Mouse (Mus musculus) megakaryocyte, adult 5-6 weeks (primary cell): ENCODE results near the gene Vti1b. TPM values are rescaled to one million over a fixed set of nuclear protein-coding genes. Genes with fewer than 3 reads are reported as not detected.
"Not testable (repeated sequence)": the region's sequence is repeated elsewhere in the genome, so short reads cannot be mapped to it uniquely, and the experiment has no call there.

Source experiments
- ATAC-seq: 2 replicates; pipeline ENCODE4 v1.8.0; 2016; ENCODE audit warnings: mild to moderate bottlenecking, inconsistent platforms; ENCODE audit not compliant: poor library complexity, severe bottlenecking
- total RNA-seq, 2 experiments: library from RNA; stranded (forward) in 1 of 2; stranded (reverse) in 1 of 2; fragments of 153-499, 151-499 nt in 1 of 2; fragments of 221-1000, 200-1000 nt in 1 of 2; gene quantifications; 2 replicates each; pipeline versions ENCODE4 v1.2.3 to v1.2.4; 2015 to 2017

Vti1b gene
- 17.5 and 17.7 TPM in 2 replicates for total RNA-seq (2015)
- total RNA-seq (2017) = 192 and 195 TPM in 2 replicates

GRCm38 (mm10) chr12:79172019-79172941 is at the start of gene Vti1b:
TSS of gene Vti1b (minus strand) at chr12:79172667.
- ATAC-seq = peak; percentile 94

GRCm38 (mm10) chr12:79217511-79217910 is 45.0 kb upstream of the Vti1b start:
- no peak for ATAC-seq

DNA sequence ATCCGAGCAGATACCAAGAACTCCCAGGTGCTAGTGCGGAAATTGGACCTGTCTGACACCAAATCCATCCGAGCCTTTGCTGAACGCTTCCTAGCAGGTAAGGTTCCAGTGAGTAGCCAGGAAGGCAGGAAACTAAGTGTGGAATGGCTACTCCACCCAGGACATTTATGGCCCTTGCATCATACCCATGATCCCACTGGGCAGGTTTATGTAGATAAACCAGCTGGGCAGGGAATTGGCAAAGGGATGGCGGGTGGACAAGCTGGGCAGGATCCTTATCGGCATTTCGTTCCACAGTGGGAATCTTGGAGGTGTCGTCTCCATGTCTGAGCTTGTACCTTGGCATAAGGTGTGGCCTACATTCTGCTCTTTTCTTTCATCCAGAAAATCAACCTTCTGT is 39.0 kb upstream of the Vti1b start:
- ATAC-seq = no peak

- peak; percentile 97 for ATAC-seq
These were observed 36.4 kb upstream of the Vti1b start, which contains the start of gene Rdh12 for GRCm38 (mm10) chr12:79208703-79209464. TSS of gene Rdh12 (plus strand) at chr12:79208914.

DNA sequence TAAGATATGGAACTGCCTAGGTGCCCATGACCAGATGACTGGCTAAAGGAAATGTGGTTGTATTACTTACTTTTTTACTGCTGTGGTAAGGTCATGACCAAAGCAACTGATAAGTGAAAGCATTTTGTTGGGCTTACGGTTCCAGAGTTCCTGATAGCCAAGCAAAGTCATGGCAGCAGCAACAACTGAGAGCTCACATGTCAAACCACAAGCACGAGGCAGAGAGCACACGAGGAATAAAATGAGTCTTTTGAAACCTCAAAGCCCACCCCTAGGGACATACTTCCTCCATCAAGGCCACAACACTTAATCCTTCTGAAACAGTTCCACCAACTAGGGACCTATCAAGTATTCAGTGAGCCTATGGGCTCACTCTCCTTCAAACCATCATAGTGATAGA is 29.4 kb upstream of the Vti1b start:
- ATAC-seq = no peak

DNA sequence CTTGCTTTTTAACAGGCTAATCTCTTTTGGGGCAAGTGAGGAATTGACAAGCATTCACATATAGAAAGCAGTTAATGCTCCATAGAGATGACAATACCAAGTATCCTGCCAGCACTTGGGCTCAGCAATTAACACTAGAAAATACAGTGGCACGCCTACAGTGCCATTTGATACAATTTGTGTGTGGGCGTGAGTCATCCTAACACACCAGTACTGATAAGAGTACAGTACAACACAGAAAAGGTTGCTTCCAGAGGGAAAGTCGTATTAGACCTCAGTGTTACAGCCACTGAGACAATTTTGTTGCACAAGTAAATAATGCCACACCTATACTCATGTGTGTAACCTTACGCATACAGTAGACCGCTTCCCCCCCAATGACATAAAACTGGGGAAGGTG is 24.6 kb upstream of the Vti1b start:
- ATAC-seq = no peak

DNA sequence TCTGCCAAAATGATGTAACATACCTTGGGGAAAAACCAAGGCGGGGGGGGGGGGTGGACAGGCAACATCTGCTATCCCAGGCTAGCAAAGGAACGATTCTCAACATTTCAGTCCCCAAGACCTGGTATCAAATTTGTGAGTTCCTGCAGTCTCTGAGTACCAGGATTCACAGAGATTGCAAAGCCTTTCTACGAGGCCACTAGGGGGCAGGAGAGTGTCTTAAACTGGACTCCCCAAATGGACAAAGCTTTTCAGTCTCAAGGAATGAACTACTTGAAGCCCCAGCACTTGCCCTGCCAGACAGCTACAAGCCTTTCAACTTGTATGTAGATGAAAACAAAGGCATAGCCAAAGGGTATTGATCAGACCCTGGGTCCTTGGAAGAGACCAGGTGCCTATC is 21.0 kb upstream of the Vti1b start:
- ATAC-seq = peak; percentile 59

- no peak for ATAC-seq
These were observed 19.7 kb upstream of the Vti1b start, which contains the start of gene Rdh11 for GRCm38 (mm10) chr12:79192193-79192592. TSS of gene Rdh11 (minus strand) at chr12:79192293.

DNA sequence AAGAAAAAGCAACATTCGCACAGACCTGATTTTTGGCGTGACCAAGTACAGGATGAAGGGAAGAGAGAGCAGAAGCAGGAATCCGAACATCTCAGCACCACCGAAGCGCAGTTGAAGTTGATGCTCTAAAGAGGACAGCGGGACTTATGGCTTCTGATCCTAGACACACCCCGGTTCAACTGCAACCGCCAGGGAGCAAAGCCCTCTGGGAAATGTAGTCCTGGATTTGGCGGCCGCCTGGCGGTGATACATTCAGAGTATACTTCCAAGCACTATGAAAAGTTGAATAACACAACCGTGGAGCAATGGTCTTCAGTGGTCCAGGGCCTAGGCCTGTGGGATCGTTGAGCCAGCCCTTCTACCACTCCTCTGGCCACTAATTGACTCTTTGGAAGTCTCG is 19.2 kb upstream of the Vti1b start:
- ATAC-seq = peak; percentile 90

GRCm38 (mm10) chr12:79190931-79191673 is 18.6 kb upstream of the Vti1b start:
- peak; percentile 84 for ATAC-seq

DNA sequence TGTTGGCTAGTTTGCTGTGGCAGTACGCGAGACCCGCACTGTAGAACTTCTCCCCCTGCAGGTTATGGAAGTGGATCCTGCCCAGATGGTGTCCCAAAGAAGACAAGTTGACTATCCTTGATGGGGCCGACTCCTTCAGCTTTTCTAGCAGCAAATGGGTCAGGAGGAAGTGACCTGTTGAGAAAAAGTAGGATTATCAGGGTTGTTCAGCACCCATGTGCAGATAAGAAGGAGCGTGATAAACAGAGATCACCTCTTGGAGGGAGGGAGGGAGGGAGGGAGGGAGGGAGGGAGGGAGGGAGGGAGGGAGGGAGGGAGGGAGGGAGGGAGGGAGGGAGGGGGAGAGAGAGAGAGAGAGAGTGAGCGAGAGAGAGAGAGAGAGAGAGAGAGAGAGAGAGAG is 12.7 kb upstream of the Vti1b start:
- not testable (repeated sequence) for ATAC-seq

GRCm38 (mm10) chr12:79175998-79176397 is 3.5 kb upstream of the Vti1b start:
- no peak for ATAC-seq

GRCm38 (mm10) chr12:79173721-79174120 is 1.3 kb upstream of the Vti1b start:
- no peak for ATAC-seq

DNA sequence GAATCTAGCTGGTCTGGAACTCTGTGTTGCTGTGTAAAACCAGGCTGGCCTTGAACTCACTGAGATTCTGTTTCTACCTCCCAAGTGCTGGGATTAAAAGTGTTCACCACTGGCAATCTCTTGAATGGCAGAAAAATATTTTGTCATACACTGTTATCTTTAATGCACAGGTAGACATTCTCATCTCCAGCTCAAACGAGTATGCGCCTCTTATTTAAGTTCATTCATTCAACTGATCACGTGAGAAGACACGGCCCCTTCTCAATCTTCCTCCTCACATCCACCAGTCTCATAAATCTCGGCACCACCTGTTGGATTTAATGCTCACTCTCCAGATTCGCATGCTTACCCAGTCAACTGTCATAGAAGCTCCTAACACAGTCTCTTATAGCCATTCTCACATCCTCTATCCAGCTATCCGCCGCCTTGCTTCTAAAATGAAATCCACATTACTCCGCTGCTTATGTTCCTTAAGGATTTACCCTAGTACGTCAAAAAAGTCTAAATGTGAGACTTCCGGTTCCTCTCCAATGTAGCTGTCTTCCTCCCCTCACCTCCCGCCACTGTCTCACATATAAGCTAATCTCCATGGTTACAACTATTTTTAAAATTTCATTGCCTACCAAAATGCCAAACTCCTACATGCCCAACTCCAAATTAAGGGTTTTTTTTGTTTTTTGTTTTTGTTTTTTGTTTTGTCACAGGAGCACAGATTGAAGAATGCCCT is 1.0 kb downstream of the Vti1b start:
- ATAC-seq = no peak

DNA sequence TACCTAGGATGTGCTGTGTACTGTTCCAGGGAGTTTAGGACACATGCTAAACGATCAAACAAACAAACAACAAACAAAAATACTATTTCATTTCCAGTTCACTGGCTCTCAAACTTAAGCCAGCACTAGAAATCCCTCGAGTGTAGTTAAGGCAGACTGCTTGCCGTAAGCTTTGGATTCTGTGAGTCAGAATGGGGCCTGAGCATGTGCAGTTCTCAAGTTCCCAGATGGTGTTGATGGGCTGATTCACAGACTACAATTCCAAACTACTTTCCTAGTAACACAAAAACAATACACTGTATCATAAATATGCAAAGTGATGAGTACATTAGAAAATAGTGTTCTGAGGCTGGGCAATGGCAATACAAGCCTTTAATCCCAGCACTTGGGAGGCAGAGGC is 2.0 kb downstream of the Vti1b start:
- no peak for ATAC-seq

DNA sequence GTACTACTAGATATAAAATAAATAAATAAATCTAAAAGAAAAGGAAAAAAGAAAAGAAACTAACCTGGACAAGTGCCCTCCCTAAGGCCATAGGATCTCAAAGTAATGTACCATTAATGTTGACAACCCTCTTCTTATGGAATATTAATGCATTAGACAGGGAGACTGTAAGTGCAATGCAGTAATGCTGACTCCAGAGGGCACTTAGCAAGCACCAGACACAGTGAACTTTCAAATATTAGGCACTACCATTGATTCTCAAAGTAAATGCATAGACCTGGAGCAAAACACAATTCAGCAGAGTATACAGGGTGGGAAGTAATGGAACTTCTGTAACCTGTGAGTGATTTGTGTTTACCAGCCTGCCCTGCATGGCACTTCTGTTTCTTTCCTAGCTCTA is 3.3 kb downstream of the Vti1b start:
- ATAC-seq = no peak

GRCm38 (mm10) chr12:79162876-79163275 is 9.6 kb downstream of the Vti1b start:
- ATAC-seq = no peak

DNA sequence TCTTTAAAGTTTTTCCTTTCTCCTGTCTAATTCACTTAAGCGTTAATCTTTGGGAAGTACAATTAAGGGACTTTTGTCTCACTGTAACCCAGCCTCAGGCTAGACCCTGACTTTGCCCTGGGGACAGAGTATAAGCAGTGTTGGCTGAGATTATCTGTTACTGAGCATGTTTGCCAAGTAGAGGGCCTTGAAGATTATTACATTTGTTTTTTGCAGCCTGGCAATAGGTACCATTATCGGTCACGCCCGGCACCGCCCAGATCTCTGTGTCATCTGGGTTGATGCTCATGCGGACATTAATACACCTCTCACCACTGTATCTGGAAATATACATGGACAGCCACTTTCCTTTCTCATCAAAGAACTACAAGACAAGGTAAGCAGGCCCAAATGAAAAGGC is 22.8 kb downstream of the Vti1b start:
- no peak for ATAC-seq

DNA sequence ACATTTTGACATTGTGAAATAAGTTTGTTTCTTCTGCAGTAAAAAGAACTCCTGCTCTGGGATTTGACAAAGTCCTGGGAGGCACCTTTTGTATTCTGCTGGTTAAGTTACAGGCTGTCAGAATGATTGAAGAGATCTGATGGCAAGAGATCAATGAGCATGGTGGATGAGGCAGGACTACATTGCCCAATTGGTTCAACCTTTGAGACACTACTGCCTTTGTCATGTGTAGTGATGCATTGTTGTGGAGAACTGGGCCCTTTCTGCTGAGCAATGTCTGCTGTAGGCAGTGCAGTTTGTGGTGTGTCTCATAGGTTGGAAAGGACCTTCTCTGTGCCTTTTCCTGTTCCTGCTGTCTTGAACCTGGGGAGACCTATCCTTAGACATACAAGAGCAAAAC is 31.1 kb downstream of the Vti1b start:
- peak; percentile 36; the same call in 1 of the 2 replicates for ATAC-seq

GRCm38 (mm10) chr12:79140811-79141210 is 31.7 kb downstream of the Vti1b start:
- ATAC-seq = peak; percentile 92
